8 mouse cellular contexts compared by ENCODE assay signal in genomic region chr9:106448498-106449031, GRCm38 (mm10). TPM values are rescaled to one million over a fixed set of nuclear protein-coding genes. Genes with fewer than 3 reads are reported as not detected.
A peak's percentile ranks its signal among the peaks of the same experiment; 100 is the strongest.
DNase-seq lines count a peak whose midpoint lies in the region; ATAC-seq lines count a peak whose summit lies in the region.

No protein-coding gene starts in this region.

- WGBS in intestine, embryonic 14.5 days: 1% methylated on average over 23 of the region's 23 CpGs
- WGBS in limb, embryonic 12.5 days: 2% methylated on average over 23 of the region's 23 CpGs
- WGBS in midbrain, embryonic 11.5 days: 2% methylated on average over 23 of the region's 23 CpGs

- peak overlapping the region; percentile 45 for H3K9ac ChIP-seq in intestine, embryonic 14.5 days (ENCODE audit: low read length)
- H3K9ac ChIP-seq in limb, embryonic 12.5 days (replicated peaks): peak overlapping the region; percentile 63
- H3K9ac ChIP-seq in midbrain, embryonic 11.5 days (ENCODE audit: low read length): peak overlapping the region; percentile 53

- peak; percentile 77 for ATAC-seq in common myeloid progenitor, adult 5-6 weeks (replicated peaks; ENCODE audit: low read depth, poor library complexity, severe bottlenecking)
- 0 out of 2 replicates have a peak, but pooled peaks have one; percentile 28 for ATAC-seq in intestine, embryonic 14.5 days (replicated peaks; ENCODE audit: low FRiP score, low TSS enrichment, low read depth)
- ATAC-seq in limb, embryonic 12.5 days (ENCODE audit: insufficient number of reproducible peaks, insufficient read depth, low FRiP score, low TSS enrichment, low read depth): peak; percentile 23; the same call in 1 of the 2 replicates
- ATAC-seq in midbrain, embryonic 11.5 days (ENCODE audit: low FRiP score): peak; percentile 14; the same call in 1 of the 2 replicates

- peak overlapping the region; percentile 85 for H3K4me2 ChIP-seq in intestine, embryonic 14.5 days (ENCODE audit: low read length)
- peak overlapping the region; percentile 84 for H3K4me2 ChIP-seq in limb, embryonic 12.5 days
- H3K4me2 ChIP-seq in midbrain, embryonic 11.5 days: peak overlapping the region; percentile 53

- no peaks in the 10 kb centered on the region for H3K9me3 ChIP-seq in intestine, embryonic 14.5 days (ENCODE audit: control insufficient read depth, low read length)
- H3K9me3 ChIP-seq in limb, embryonic 12.5 days: no peaks in the 10 kb centered on the region
- H3K9me3 ChIP-seq in midbrain, embryonic 11.5 days (ENCODE audit: control insufficient read depth, low read length): no peaks in the 10 kb centered on the region

- no peaks in the 10 kb centered on the region for H3K36me3 ChIP-seq in intestine, embryonic 14.5 days (ENCODE audit: control insufficient read depth, insufficient read depth, low read length)
- H3K36me3 ChIP-seq in limb, embryonic 12.5 days: no peaks in the 10 kb centered on the region
- H3K36me3 ChIP-seq in midbrain, embryonic 11.5 days (ENCODE audit: control insufficient read depth, insufficient read depth, low read length): no peaks in the 10 kb centered on the region

- H3K4me3 ChIP-seq in intestine, embryonic 14.5 days (ENCODE audit: low read depth, low read length): peak overlapping the region; percentile 47
- peak overlapping the region; percentile 47 for H3K4me3 ChIP-seq in limb, embryonic 12.5 days (replicated peaks)
- H3K4me3 ChIP-seq in midbrain, embryonic 11.5 days (ENCODE audit: low read depth, low read length): peak overlapping the region; percentile 32

- no peaks in the 10 kb centered on the region for H3K27me3 ChIP-seq in intestine, embryonic 14.5 days (replicated peaks; ENCODE audit: control insufficient read depth, insufficient read depth, low read length)
- no peaks in the 10 kb centered on the region for H3K27me3 ChIP-seq in limb, embryonic 12.5 days
- no peaks in the 10 kb centered on the region for H3K27me3 ChIP-seq in midbrain, embryonic 11.5 days (ENCODE audit: control insufficient read depth, insufficient read depth, low read length)

- peaks cover 62% of the 10 kb centered on the region for H3K4me1 ChIP-seq in intestine, embryonic 14.5 days (replicated peaks; ENCODE audit: control insufficient read depth, insufficient read depth, low read length)
- peaks cover 63% of the 10 kb centered on the region for H3K4me1 ChIP-seq in limb, embryonic 12.5 days (replicated peaks)
- H3K4me1 ChIP-seq in midbrain, embryonic 11.5 days (ENCODE audit: control insufficient read depth, insufficient read depth, low read length): peaks cover 40% of the 10 kb centered on the region

- 0 out of 2 replicates have a peak overlapping the region, but pooled peaks have one; percentile 14 for H3K27ac ChIP-seq in intestine, embryonic 14.5 days (ENCODE audit: low read depth)
- 0 out of 2 replicates have a peak overlapping the region, but pooled peaks have one; percentile 51 for H3K27ac ChIP-seq in limb, embryonic 12.5 days
- H3K27ac ChIP-seq in midbrain, embryonic 11.5 days (ENCODE audit: low read depth, low read length): no peak overlapping the region; the same call in 1 of the 2 replicates

- DNase-seq in spleen, adult 18-20 months: peak; percentile 48 to 66
- DNase-seq in spleen, adult 12 weeks (ENCODE audit: low spot score): no peak
- DNase-seq in gastrocnemius, postnatal 4 days (ENCODE audit: low spot score in 2 of 2): peak; percentile 54 to 77
- DNase-seq in intestine, embryonic 14.5 days (ENCODE audit: low spot score): peak; percentile 73
- DNase-seq in midbrain, embryonic 11.5 days (ENCODE audit: low spot score, missing footprints): peak; percentile 95
- peak; percentile 65 for DNase-seq in right cerebral cortex, postnatal 4 days

RNA-seq across cellular contexts. Expression of gene Abhd14a, which starts 1.1 kb away (rescaled TPM):
- 22.0 and 28.9 TPM in 2 replicates for total RNA-seq in common myeloid progenitor, adult 5-6 weeks (2017)
- 10 to 100 TPM; 18.5 to 19.1 TPM for total RNA-seq in gastrocnemius, postnatal 4 days (2021)
- polyA plus RNA-seq in intestine, embryonic 14.5 days (2014; fragmentation: Nextera tagmentation; extraction: Ambion mirVana): 55.9 and 58.2 TPM in 2 replicates
- 56.0 and 57.8 TPM in 2 replicates for polyA plus RNA-seq in limb, embryonic 12.5 days (2016; fragmentation: Nextera tagmentation; extraction: Ambion mirVana)
- 30.8 and 34.5 TPM in 2 replicates for polyA plus RNA-seq in midbrain, embryonic 11.5 days (2014; fragmentation: Nextera tagmentation; extraction: Ambion mirVana)

RNA-seq across cellular contexts. Expression of gene Abhd14b, which starts 1.3 kb away (rescaled TPM):
- 10.0 and 13.4 TPM in 2 replicates for total RNA-seq in common myeloid progenitor, adult 5-6 weeks (2017)
- 10 to 100 TPM in 1 of 2 experiments, 1 to 10 TPM in 1; 8.8 to 10.3 TPM for total RNA-seq in gastrocnemius, postnatal 4 days (2021)
- polyA plus RNA-seq in intestine, embryonic 14.5 days (2014; fragmentation: Nextera tagmentation; extraction: Ambion mirVana): 25.7 and 27.2 TPM in 2 replicates
- polyA plus RNA-seq in limb, embryonic 12.5 days (2016; fragmentation: Nextera tagmentation; extraction: Ambion mirVana): 10.6 and 16.1 TPM in 2 replicates
- 3.9 and 4.5 TPM in 2 replicates for polyA plus RNA-seq in midbrain, embryonic 11.5 days (2014; fragmentation: Nextera tagmentation; extraction: Ambion mirVana)

RNA-seq across cellular contexts. Expression of gene Pcbp4, which starts 4.5 kb away (rescaled TPM):
- 2.3 and 3.3 TPM in 2 replicates for total RNA-seq in common myeloid progenitor, adult 5-6 weeks (2017)
- total RNA-seq in gastrocnemius, postnatal 4 days (2021): 10 to 100 TPM; 83.6 to 84.9 TPM
- 55.3 and 73.4 TPM in 2 replicates for polyA plus RNA-seq in intestine, embryonic 14.5 days (2014; fragmentation: Nextera tagmentation; extraction: Ambion mirVana)
- 172 and 176 TPM in 2 replicates for polyA plus RNA-seq in limb, embryonic 12.5 days (2016; fragmentation: Nextera tagmentation; extraction: Ambion mirVana)
- 219 and 256 TPM in 2 replicates for polyA plus RNA-seq in midbrain, embryonic 11.5 days (2014; fragmentation: Nextera tagmentation; extraction: Ambion mirVana)

RNA-seq across cellular contexts. Expression of gene Acy1, which starts 10.4 kb away (rescaled TPM):
- total RNA-seq in common myeloid progenitor, adult 5-6 weeks (2017): 23.8 and 30.1 TPM in 2 replicates
- 10 to 100 TPM; 13.4 to 13.5 TPM for total RNA-seq in gastrocnemius, postnatal 4 days (2021)
- polyA plus RNA-seq in intestine, embryonic 14.5 days (2014; fragmentation: Nextera tagmentation; extraction: Ambion mirVana): 38.6 and 39.8 TPM in 2 replicates
- 45.0 and 51.1 TPM in 2 replicates for polyA plus RNA-seq in limb, embryonic 12.5 days (2016; fragmentation: Nextera tagmentation; extraction: Ambion mirVana)
- 29.9 and 30.4 TPM in 2 replicates for polyA plus RNA-seq in midbrain, embryonic 11.5 days (2014; fragmentation: Nextera tagmentation; extraction: Ambion mirVana)

RNA-seq across cellular contexts. Expression of gene Gpr62, which starts 17.2 kb away (rescaled TPM):
- not detected in 2 replicates for total RNA-seq in common myeloid progenitor, adult 5-6 weeks (2017)
- total RNA-seq in gastrocnemius, postnatal 4 days (2021): under 1 TPM; 0.44 to 0.65 TPM
- polyA plus RNA-seq in intestine, embryonic 14.5 days (2014; fragmentation: Nextera tagmentation; extraction: Ambion mirVana): 0.08 and 0.41 TPM in 2 replicates
- 0.65 and 0.90 TPM in 2 replicates for polyA plus RNA-seq in limb, embryonic 12.5 days (2016; fragmentation: Nextera tagmentation; extraction: Ambion mirVana)
- polyA plus RNA-seq in midbrain, embryonic 11.5 days (2014; fragmentation: Nextera tagmentation; extraction: Ambion mirVana): 0.12 and 0.23 TPM in 2 replicates

Comparison
In these comparisons a context has a peak if more than half of its experiments do, and no peak if none do; other contexts are left out.
1. ATAC-seq: peak in every context shown above with its lines; median percentile 77 in common myeloid progenitor, adult 5-6 weeks; 28 in intestine, embryonic 14.5 days; 23 in limb, embryonic 12.5 days; 14 in midbrain, embryonic 11.5 days.